Comparison of ENCODE assay signal across 8 mouse cellular contexts in genomic region chr9:21368131-21368584, GRCm38 (mm10). TPM values are rescaled to one million over a fixed set of nuclear protein-coding genes. Genes with fewer than 3 reads are reported as not detected.
DNase-seq lines count a peak whose midpoint lies in the region; ATAC-seq and TF ChIP-seq lines count a peak whose summit lies in the region.

No protein-coding gene starts in this region.

- dilution Hi-C loops in CH12.LX (cut with MboI; ENCODE audit: extremely low pct_ligation_motif_present, extremely low pct_unique_long_range_greater_than_20kb, low sequenced_read_pairs), result no loop called here

- peaks cover 48% of the 10 kb centered on the region for H3K79me2 ChIP-seq in CH12.LX (replicated peaks; ENCODE audit: control insufficient read depth, extremely low read depth, insufficient read depth, poor library complexity, severe bottlenecking)

- no peak for TF ChIP-seq CTCF in CH12.LX (conservative IDR thresholded peaks at IDR 0.05 in 1 of 2, IDR thresholded peaks at IDR 0.05 in 1 of 2; ENCODE audit: low read depth in 2 of 2, low read length in 2 of 2)
- TF ChIP-seq CTCF in lung, adult 2 months (IDR thresholded peaks at IDR 0.05; ENCODE audit: insufficient read depth, low read length), result no peak

- intact Hi-C loops in heart, postnatal 10 days (cut with DNase I), result no loop called here

- peak; percentile 79 for DNase-seq in CH12.LX (ENCODE audit: extremely low read depth)
- peak; percentile 60 for DNase-seq in c-Kit-positive CD71-positive TER-119-positive erythroid progenitor cells, embryonic 14.5 days (ENCODE audit: low spot score)
- peak; percentile 73 to 84 for DNase-seq in heart, postnatal 10 days
- peak; percentile 25 to 76 for DNase-seq in layer of hippocampus, adult 18-20 months (ENCODE audit: low spot score in 2 of 2)
- peak; percentile 58 for DNase-seq in lung, adult 2 months
- peak; percentile 90 for DNase-seq in testis, postnatal 14 days (ENCODE audit: low spot score)

- in situ Hi-C loops in CH12.LX (cut with MboI; ENCODE audit: low pct_ligation_motif_present, low pct_unique_long_range_greater_than_20kb, low sequenced_read_pairs), result loop anchor here (5.0 kb wide), 1 partner anchor 44 kb away; the partner anchor contains the start of gene Qtrt1

- no peak for TF ChIP-seq RAD21 in CH12.LX (IDR thresholded peaks at IDR 0.05; ENCODE audit: low read depth, low read length)

- no peaks in the 10 kb centered on the region for H3K9me3 ChIP-seq in CH12.LX (replicated peaks; ENCODE audit: low read length)
- no peaks in the 10 kb centered on the region for H3K9me3 ChIP-seq in forebrain, embryonic 13.5 days (replicated peaks)

- peak; percentile 64; the same call in 1 of the 2 replicates for TF ChIP-seq POLR2A in CH12.LX (IDR thresholded peaks at IDR 0.05; ENCODE audit: low read depth, low read length)
- no peak for TF ChIP-seq POLR2A in lung, adult 2 months (IDR thresholded peaks at IDR 0.05; ENCODE audit: borderline replicate concordance, extremely low read depth, low read depth, low read length)

- peaks cover 5 to 45% of the 10 kb centered on the region in 2 experiments; a peak in 3 of 4 replicates for H3K4me1 ChIP-seq in CH12.LX (ENCODE audit: control insufficient read depth in 1 of 2, insufficient read depth in 2 of 2)
- peaks cover 34% of the 10 kb centered on the region for H3K4me1 ChIP-seq in forebrain, embryonic 13.5 days
- peaks cover 6% of the 10 kb centered on the region for H3K4me1 ChIP-seq in lung, adult 2 months (ENCODE audit: control insufficient read depth, insufficient read depth, low read length)

- H3K36me3 ChIP-seq in CH12.LX (replicated peaks in 1 of 2; ENCODE audit: control insufficient read depth in 1 of 2, insufficient read depth in 1 of 2, low read length in 1 of 2), result peaks cover 10 to 24% of the 10 kb centered on the region in 2 experiments
- peaks cover 17% of the 10 kb centered on the region for H3K36me3 ChIP-seq in forebrain, embryonic 13.5 days (ENCODE audit: poor library complexity, severe bottlenecking)

- peak overlapping the region; percentile 68 for H3K27ac ChIP-seq in CH12.LX (ENCODE audit: insufficient read depth, low read depth)
- H3K27ac ChIP-seq in forebrain, embryonic 13.5 days, result peak overlapping the region; percentile 93

- TF ChIP-seq EP300 in CH12.LX (IDR thresholded peaks at IDR 0.05; ENCODE audit: low read length), result no peak

- H3K27me3 ChIP-seq in CH12.LX (replicated peaks), result no peaks in the 10 kb centered on the region
- no peaks in the 10 kb centered on the region; the same call in 1 of the 2 replicates for H3K27me3 ChIP-seq in forebrain, embryonic 13.5 days

- ATAC-seq in forebrain, embryonic 13.5 days, result peak; percentile 59
- peak; percentile 10; the same call in 1 of the 2 replicates for ATAC-seq in neutrophil, adult 5-6 weeks (ENCODE audit: extremely low read depth, insufficient number of reproducible peaks, low FRiP score, poor library complexity, severe bottlenecking)

- WGBS in forebrain, embryonic 13.5 days, result under 1% methylated on average over 38 of the region's 38 CpGs
- WGBS in lung, adult 2 months, result under 1% methylated on average over 38 of the region's 38 CpGs

- peak overlapping the region; percentile 76 for H3K9ac ChIP-seq in CH12.LX (ENCODE audit: insufficient read depth, low read depth)
- H3K9ac ChIP-seq in forebrain, embryonic 13.5 days, result peak overlapping the region; percentile 90

- H3K4me2 ChIP-seq in CH12.LX (ENCODE audit: insufficient read depth, low read depth, poor library complexity, severe bottlenecking), result peak overlapping the region; percentile 95
- peak overlapping the region; percentile 91 for H3K4me2 ChIP-seq in forebrain, embryonic 13.5 days

- H3K4me3 ChIP-seq in CH12.LX (replicated peaks in 1 of 3; ENCODE audit: low read depth in 2 of 3, low read length in 2 of 3, poor library complexity in 1 of 3), result peak overlapping the region; percentile 78 to 96 (median 90)
- peak overlapping the region; percentile 93 for H3K4me3 ChIP-seq in forebrain, embryonic 13.5 days
- H3K4me3 ChIP-seq in lung, adult 2 months (replicated peaks; ENCODE audit: extremely low read depth, low read depth, low read length), result peak overlapping the region; percentile 100

TF ChIP-seq in CH12.LX, 34 proteins besides CTCF, POLR2A, EP300 and RAD21 (continues in another document):
- TF ChIP-seq BHLHE40 (IDR thresholded peaks at IDR 0.05; ENCODE audit: low read depth, low read length) (peak; percentile 94), USF1 (IDR thresholded peaks at IDR 0.05; ENCODE audit: low read depth, low read length) (no peak), E2F4 (IDR thresholded peaks at IDR 0.05; ENCODE audit: insufficient replicate concordance, low read depth, low read length) (no peak), USF2 (conservative IDR thresholded peaks at IDR 0.05; ENCODE audit: low read depth, low read length) (no peak), UBTF (IDR thresholded peaks at IDR 0.05; ENCODE audit: low read depth, low read length) (no peak), NRF1 (IDR thresholded peaks at IDR 0.05; ENCODE audit: low read depth, low read length) (peak; percentile 84), JUND (conservative IDR thresholded peaks at IDR 0.05; ENCODE audit: low read depth, low read length) (no peak), JUN (IDR thresholded peaks at IDR 0.05; ENCODE audit: insufficient read depth, low read depth, low read length) (no peak), TCF12 (IDR thresholded peaks at IDR 0.05; ENCODE audit: low read depth, low read length) (no peak), HCFC1 (IDR thresholded peaks at IDR 0.05; ENCODE audit: low read depth, low read length) (peak; percentile 36; the same call in 1 of the 2 replicates), ZMIZ1 (IDR thresholded peaks at IDR 0.05; ENCODE audit: low read depth, low read length) (peak; percentile 18; the same call in 1 of the 2 replicates), GABPA (IDR thresholded peaks at IDR 0.05; ENCODE audit: insufficient replicate concordance, low read depth, low read length) (no peak), ELF1 (IDR thresholded peaks at IDR 0.05; ENCODE audit: low read depth, low read length) (no peak), MAZ (IDR thresholded peaks at IDR 0.05; ENCODE audit: low read depth, low read length) (peak; percentile 72; the same call in 1 of the 2 replicates), CHD2 (IDR thresholded peaks at IDR 0.05; ENCODE audit: low read length) (peak; percentile 72; the same call in 1 of the 2 replicates), MAFK (IDR thresholded peaks at IDR 0.05; ENCODE audit: insufficient replicate concordance, low read length) (no peak), TBP (conservative IDR thresholded peaks at IDR 0.05; ENCODE audit: low read depth, low read length) (no peak), MEF2A (IDR thresholded peaks at IDR 0.05; ENCODE audit: borderline replicate concordance, low read depth, low read length) (0 out of 2 replicates have a peak, but pooled peaks have one; percentile 8), MXI1 (IDR thresholded peaks at IDR 0.05; ENCODE audit: low read depth, low read length) (peak; percentile 99), PAX5 (IDR thresholded peaks at IDR 0.05; ENCODE audit: low read length) (no peak), IRF4 (IDR thresholded peaks at IDR 0.05; ENCODE audit: low read depth, low read length) (no peak)

RNA-seq across cellular contexts. Expression of gene Ilf3, which starts 0.5 kb away (rescaled TPM):
- total RNA-seq in CH12.LX (2012; rRNA removed) (77.3 TPM in 2 replicates), CH12.LX (2014; rRNA removed) (72.8 and 75.8 TPM in 2 replicates)
- 128 and 145 TPM in 2 replicates for polyA plus RNA-seq in CH12.LX (2012; ENCODE audit: insufficient read length, low read depth)
- polyA plus RNA-seq in forebrain, embryonic 13.5 days (2015; fragmentation: Nextera tagmentation; extraction: Ambion mirVana), result 310 and 349 TPM in 2 replicates
- total RNA-seq in heart, postnatal 10 days (2021), result 10 to 100 TPM; 41.3 to 51.0 TPM
- 100 to 1,000 TPM in 1 of 2 experiments, 10 to 100 TPM in 1; 99.2 to 101 TPM for total RNA-seq in layer of hippocampus, adult 18-20 months (2021)
- polyA plus RNA-seq in lung, adult 2 months (2012; rRNA removed), result 31.8 and 35.2 TPM in 2 replicates
- 58.2 and 67.9 TPM in 2 replicates for total RNA-seq in neutrophil, adult 5-6 weeks (2017)

RNA-seq across cellular contexts. Expression of gene Qtrt1, which starts 43.5 kb away (rescaled TPM):
- total RNA-seq in CH12.LX (2012; rRNA removed) (57.8 and 60.5 TPM in 2 replicates), CH12.LX (2014; rRNA removed) (43.1 and 48.1 TPM in 2 replicates)
- 52.4 and 56.8 TPM in 2 replicates for polyA plus RNA-seq in CH12.LX (2012; ENCODE audit: insufficient read length, low read depth)
- 46.9 and 55.9 TPM in 2 replicates for polyA plus RNA-seq in forebrain, embryonic 13.5 days (2015; fragmentation: Nextera tagmentation; extraction: Ambion mirVana)
- 10 to 100 TPM; 10.6 to 11.5 TPM for total RNA-seq in heart, postnatal 10 days (2021)
- total RNA-seq in layer of hippocampus, adult 18-20 months (2021), result 10 to 100 TPM; 26.0 to 36.4 TPM
- polyA plus RNA-seq in lung, adult 2 months (2012; rRNA removed), result 27.7 and 29.5 TPM in 2 replicates
- 19.4 and 22.7 TPM in 2 replicates for total RNA-seq in neutrophil, adult 5-6 weeks (2017)

RNA-seq across cellular contexts. Expression of gene Slc44a2, which starts 47.7 kb away (rescaled TPM):
- 27.4 and 36.5 TPM in 2 replicates for total RNA-seq in CH12.LX (2012; rRNA removed)
- 22.1 and 26.1 TPM in 2 replicates for total RNA-seq in CH12.LX (2014; rRNA removed)
- 52.5 and 62.9 TPM in 2 replicates for polyA plus RNA-seq in CH12.LX (2012; ENCODE audit: insufficient read length, low read depth)
- polyA plus RNA-seq in forebrain, embryonic 13.5 days (2015; fragmentation: Nextera tagmentation; extraction: Ambion mirVana), result 63.6 and 68.3 TPM in 2 replicates
- 10 to 100 TPM; 86.7 to 95.4 TPM for total RNA-seq in heart, postnatal 10 days (2021)
- 10 to 100 TPM; 44.7 to 48.0 TPM for total RNA-seq in layer of hippocampus, adult 18-20 months (2021)
- 192 and 271 TPM in 2 replicates for polyA plus RNA-seq in lung, adult 2 months (2012; rRNA removed)
- total RNA-seq in neutrophil, adult 5-6 weeks (2017), result 269 and 279 TPM in 2 replicates

RNA-seq across cellular contexts. Expression of gene Ap1m2, which starts 56.0 kb away (rescaled TPM):
- 1.4 and 2.6 TPM in 2 replicates for total RNA-seq in CH12.LX (2012; rRNA removed)
- 0.51 TPM in 2 replicates for total RNA-seq in CH12.LX (2014; rRNA removed)
- polyA plus RNA-seq in CH12.LX (2012; ENCODE audit: insufficient read length, low read depth), result 0.29 and 0.51 TPM in 2 replicates
- polyA plus RNA-seq in forebrain, embryonic 13.5 days (2015; fragmentation: Nextera tagmentation; extraction: Ambion mirVana), result 0.39 and 0.52 TPM in 2 replicates
- total RNA-seq in heart, postnatal 10 days (2021), result not detected
- under 1 TPM; 0.18 to 0.30 TPM for total RNA-seq in layer of hippocampus, adult 18-20 months (2021)
- 21.4 and 33.9 TPM in 2 replicates for polyA plus RNA-seq in lung, adult 2 months (2012; rRNA removed)
- 7.6 and 13.6 TPM in 2 replicates for total RNA-seq in neutrophil, adult 5-6 weeks (2017)

RNA-seq across cellular contexts. Expression of gene Dnm2, which starts 56.5 kb away (rescaled TPM):
- total RNA-seq in CH12.LX (2012; rRNA removed), result 51.7 and 55.4 TPM in 2 replicates
- total RNA-seq in CH12.LX (2014; rRNA removed), result 36.4 and 37.0 TPM in 2 replicates
- 64.3 and 66.0 TPM in 2 replicates for polyA plus RNA-seq in CH12.LX (2012; ENCODE audit: insufficient read length, low read depth)
- polyA plus RNA-seq in forebrain, embryonic 13.5 days (2015; fragmentation: Nextera tagmentation; extraction: Ambion mirVana), result 71.8 and 72.4 TPM in 2 replicates
- 10 to 100 TPM; 90.0 to 90.6 TPM for total RNA-seq in heart, postnatal 10 days (2021)
- total RNA-seq in layer of hippocampus, adult 18-20 months (2021), result 10 to 100 TPM; 59.8 to 59.9 TPM
- polyA plus RNA-seq in lung, adult 2 months (2012; rRNA removed), result 174 and 207 TPM in 2 replicates
- 318 and 340 TPM in 2 replicates for total RNA-seq in neutrophil, adult 5-6 weeks (2017)

Comparison
In these comparisons a context has a peak if more than half of its experiments do, and no peak if none do; other contexts are left out.
1. Peak in every context shown above with its lines: DNase-seq, ATAC-seq, H3K4me3 ChIP-seq and H3K27ac ChIP-seq.